Mouse (Mus musculus): ENCODE results near the gene Rab15.

Rab15 gene

GRCm38 (mm10) chr12:76818908-76819307, 3.8 kb downstream of the Rab15 start:
- DNase-seq (ENCODE audit: low read depth, low spot score), result no peak

- peak; percentile 80 for DNase-seq (ENCODE audit: low read depth, low spot score)
These were observed 4.6 kb downstream of the Rab15 start for GRCm38 (mm10) chr12:76818120-76818519.

GRCm38 (mm10) chr12:76817176-76817575, 5.5 kb downstream of the Rab15 start:
- no peak for DNase-seq (ENCODE audit: low read depth, low spot score)

GRCm38 (mm10) chr12:76816720-76817119, 6.0 kb downstream of the Rab15 start:
- no peak for DNase-seq (ENCODE audit: low read depth, low spot score)

- no peak for DNase-seq (ENCODE audit: low read depth, low spot score)
These were observed 8.6 kb downstream of the Rab15 start for GRCm38 (mm10) chr12:76814120-76814519.

GRCm38 (mm10) chr12:76813543-76813942, 9.2 kb downstream of the Rab15 start:
- DNase-seq (ENCODE audit: low read depth, low spot score), result no peak

- DNase-seq (ENCODE audit: low read depth, low spot score), result no peak
These were observed 11.7 kb downstream of the Rab15 start for GRCm38 (mm10) chr12:76811006-76811405.

GRCm38 (mm10) chr12:76810491-76810890, 12.2 kb downstream of the Rab15 start:
- DNase-seq (ENCODE audit: low read depth, low spot score), result no peak

- no peak for DNase-seq (ENCODE audit: low read depth, low spot score)
These were observed 14.9 kb downstream of the Rab15 start for GRCm38 (mm10) chr12:76807796-76808195.

- DNase-seq (ENCODE audit: low read depth, low spot score), result no peak
These were observed 17.5 kb downstream of the Rab15 start for GRCm38 (mm10) chr12:76805056-76805811.

- peak; percentile 75 for DNase-seq (ENCODE audit: low read depth, low spot score)
These were observed 18.9 kb downstream of the Rab15 start for GRCm38 (mm10) chr12:76803700-76804252.

GRCm38 (mm10) chr12:76803028-76803427, 19.7 kb downstream of the Rab15 start:
- DNase-seq (ENCODE audit: low read depth, low spot score), result no peak

- no peak for DNase-seq (ENCODE audit: low read depth, low spot score)
These were observed 24.5 kb downstream of the Rab15 start for GRCm38 (mm10) chr12:76798008-76798720.

- no peak for DNase-seq (ENCODE audit: low read depth, low spot score)
These were observed 25.7 kb downstream of the Rab15 start for GRCm38 (mm10) chr12:76796938-76797539.

- peak; percentile 63 for DNase-seq (ENCODE audit: low read depth, low spot score)
These were observed 27.4 kb downstream of the Rab15 start, which contains the start of gene Gpx2 for GRCm38 (mm10) chr12:76795350-76795749. TSS of gene Gpx2 (minus strand) at chr12:76795554.

GRCm38 (mm10) chr12:76792540-76792939, 30.2 kb downstream of the Rab15 start:
- peak; percentile 42 for DNase-seq (ENCODE audit: low read depth, low spot score)

- DNase-seq (ENCODE audit: low read depth, low spot score), result no peak
These were observed 32.1 kb downstream of the Rab15 start for GRCm38 (mm10) chr12:76790446-76791084.

- no peak for DNase-seq (ENCODE audit: low read depth, low spot score)
These were observed 38.6 kb downstream of the Rab15 start for GRCm38 (mm10) chr12:76784056-76784619.

GRCm38 (mm10) chr12:76780639-76781468, 41.9 kb downstream of the Rab15 start:
- DNase-seq (ENCODE audit: low read depth, low spot score), result no peak

- no peak for DNase-seq (ENCODE audit: low read depth, low spot score)
These were observed 42.8 kb downstream of the Rab15 start for GRCm38 (mm10) chr12:76779951-76780350.
